Mouse (Mus musculus): ENCODE data around the gene Dap.

Dap gene

GRCm38 (mm10) chr15:31264827-31265226, 40.7 kb downstream of the Dap start:
- DNase-seq (ENCODE audit: low spot score) = peak; percentile 87

GRCm38 (mm10) chr15:31265404-31265803, 41.3 kb downstream of the Dap start:
- DNase-seq (ENCODE audit: low spot score) = no peak

GRCm38 (mm10) chr15:31265845-31266244, 41.7 kb downstream of the Dap start:
- no peak for DNase-seq (ENCODE audit: low spot score)

- DNase-seq (ENCODE audit: low spot score) = no peak
Observed at GRCm38 (mm10) chr15:31268148-31268547, 44.0 kb downstream of the Dap start.

GRCm38 (mm10) chr15:31269558-31269957, 45.4 kb downstream of the Dap start:
- DNase-seq (ENCODE audit: low spot score) = no peak

GRCm38 (mm10) chr15:31272695-31273094, 48.6 kb downstream of the Dap start:
- DNase-seq (ENCODE audit: low spot score) = no peak

- no peak for DNase-seq (ENCODE audit: low spot score)
Observed at GRCm38 (mm10) chr15:31273509-31273908, 49.4 kb downstream of the Dap start.

GRCm38 (mm10) chr15:31278090-31278489, 54.0 kb downstream of the Dap start:
- DNase-seq (ENCODE audit: low spot score) = no peak

GRCm38 (mm10) chr15:31279120-31279519, 55.0 kb downstream of the Dap start:
- no peak for DNase-seq (ENCODE audit: low spot score)

GRCm38 (mm10) chr15:31279577-31280004, 55.5 kb downstream of the Dap start:
- no peak for DNase-seq (ENCODE audit: low spot score)

- no peak for DNase-seq (ENCODE audit: low spot score)
Observed at GRCm38 (mm10) chr15:31280059-31280458, 55.9 kb downstream of the Dap start.

GRCm38 (mm10) chr15:31280683-31281082, 56.6 kb downstream of the Dap start:
- DNase-seq (ENCODE audit: low spot score) = no peak

GRCm38 (mm10) chr15:31281830-31282229, 57.7 kb downstream of the Dap start:
- no peak for DNase-seq (ENCODE audit: low spot score)

GRCm38 (mm10) chr15:31282353-31282752, 58.2 kb downstream of the Dap start:
- no peak for DNase-seq (ENCODE audit: low spot score)

GRCm38 (mm10) chr15:31284142-31284541, 60.0 kb downstream of the Dap start:
- DNase-seq (ENCODE audit: low spot score) = no peak

GRCm38 (mm10) chr15:31284922-31285631, 61.0 kb downstream of the Dap start:
- no peak for DNase-seq (ENCODE audit: low spot score)

GRCm38 (mm10) chr15:31285695-31286094, 61.6 kb downstream of the Dap start:
- DNase-seq (ENCODE audit: low spot score) = no peak

GRCm38 (mm10) chr15:31292627-31293026, 68.5 kb downstream of the Dap start:
- no peak for DNase-seq (ENCODE audit: low spot score)

GRCm38 (mm10) chr15:31294311-31294710, 70.2 kb downstream of the Dap start:
- DNase-seq (ENCODE audit: low spot score) = no peak

- DNase-seq (ENCODE audit: low spot score) = no peak
Observed at GRCm38 (mm10) chr15:31296882-31297776, 73.0 kb downstream of the Dap start.

- no peak for DNase-seq (ENCODE audit: low spot score)
Observed at GRCm38 (mm10) chr15:31297777-31298137, 73.6 kb downstream of the Dap start.

GRCm38 (mm10) chr15:31299258-31299917, 75.3 kb downstream of the Dap start:
- no peak for DNase-seq (ENCODE audit: low spot score)

Data from testis, postnatal 10 days (tissue).